Mouse (Mus musculus): ENCODE measurements around the gene Copb2.

- no peak for TF ChIP-seq CTCF (IDR thresholded peaks at IDR 0.05; ENCODE audit: control insufficient read depth, insufficient read depth, low read length)
- TF ChIP-seq POLR2A (IDR thresholded peaks at IDR 0.05; ENCODE audit: borderline replicate concordance, control insufficient read depth, low read depth, low read length) = no peak
These were observed 36.3 kb upstream of the Copb2 start for GRCm38 (mm10) chr9:98527226-98527625.
